9 mouse cellular contexts compared by ENCODE assay signal in the genomic region with DNA sequence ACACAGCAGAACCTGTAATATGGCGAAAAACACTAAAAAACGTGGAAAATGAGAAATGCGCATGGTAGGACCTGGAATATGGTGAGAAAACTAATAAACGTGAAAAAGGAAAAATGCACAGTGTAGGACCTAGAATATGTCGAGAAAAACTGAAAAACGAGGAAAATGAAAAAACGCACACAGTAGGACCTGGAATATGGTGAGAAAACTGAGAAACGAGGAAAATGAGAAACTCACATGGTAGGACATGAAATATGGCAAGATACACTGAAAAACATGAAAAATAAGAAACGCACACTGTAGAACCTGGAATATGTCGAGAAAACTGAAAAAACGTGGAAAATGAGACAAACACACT.
DNase-seq lines count a peak whose midpoint lies in the region; ATAC-seq lines count a peak whose summit lies in the region.
"Had no signal": no experiment of that assay in that cellular context is flagged by ENCODE, and none has a peak within 500 bp of the region (broad histone marks: within the 10 kb centered on the region; RNA-seq: fewer than 3 reads in every experiment).

No protein-coding gene starts in this region.

- no peaks in the 10 kb centered on the region for H3K27me3 ChIP-seq in liver, embryonic 11.5 days (replicated peaks; ENCODE audit: control insufficient read depth, insufficient read depth, low read length)
- no peaks in the 10 kb centered on the region for H3K27me3 ChIP-seq in liver, embryonic 12.5 days (replicated peaks)
- H3K27me3 ChIP-seq in hindbrain, embryonic 14.5 days (ENCODE audit: control insufficient read depth, insufficient read depth, low read length): no peaks in the 10 kb centered on the region

- 78% methylated on average over 11 of the region's 11 CpGs for WGBS in liver, embryonic 11.5 days
- 58% methylated on average over 11 of the region's 11 CpGs for WGBS in liver, embryonic 12.5 days (ENCODE audit: insufficient replicate concordance)
- 86% methylated on average over 11 of the region's 11 CpGs for WGBS in hindbrain, embryonic 14.5 days

- no peaks in the 10 kb centered on the region for H3K36me3 ChIP-seq in liver, embryonic 11.5 days (ENCODE audit: control insufficient read depth, insufficient read depth, low read length)
- H3K36me3 ChIP-seq in liver, embryonic 12.5 days: no peaks in the 10 kb centered on the region
- no peaks in the 10 kb centered on the region for H3K36me3 ChIP-seq in hindbrain, embryonic 14.5 days (replicated peaks; ENCODE audit: control insufficient read depth, insufficient read depth)

- no peak overlapping the region for H3K4me3 ChIP-seq in liver, embryonic 11.5 days (ENCODE audit: low read depth, low read length)
- H3K4me3 ChIP-seq in liver, embryonic 12.5 days: no peak overlapping the region
- H3K4me3 ChIP-seq in hindbrain, embryonic 14.5 days (replicated peaks; ENCODE audit: low read length): no peak overlapping the region

- ATAC-seq in cerebellum, adult (ENCODE audit: insufficient number of reproducible peaks, low FRiP score, low TSS enrichment): peak; percentile 45; the same call in 1 of the 2 replicates
- ATAC-seq in liver, embryonic 11.5 days (replicated peaks; ENCODE audit: low FRiP score): peak; percentile 56; the same call in 1 of the 2 replicates
- ATAC-seq in liver, embryonic 12.5 days: no peak
- ATAC-seq in hindbrain, embryonic 14.5 days (ENCODE audit: low FRiP score): peak; percentile 31
- peak; percentile 20; the same call in 1 of the 2 replicates for ATAC-seq in neutrophil, adult 5-6 weeks (ENCODE audit: extremely low read depth, insufficient number of reproducible peaks, low FRiP score, poor library complexity, severe bottlenecking)

- no peaks in the 10 kb centered on the region for H3K4me1 ChIP-seq in liver, embryonic 11.5 days (replicated peaks; ENCODE audit: control insufficient read depth, insufficient read depth, low read length)
- no peaks in the 10 kb centered on the region for H3K4me1 ChIP-seq in liver, embryonic 12.5 days
- no peaks in the 10 kb centered on the region for H3K4me1 ChIP-seq in hindbrain, embryonic 14.5 days (replicated peaks; ENCODE audit: control insufficient read depth, insufficient read depth, low read length)

- no peak overlapping the region for H3K9ac ChIP-seq in liver, embryonic 11.5 days (ENCODE audit: low read depth, low read length)
- H3K9ac ChIP-seq in liver, embryonic 12.5 days: no peak overlapping the region
- H3K9ac ChIP-seq in hindbrain, embryonic 14.5 days: no peak overlapping the region
- H3K9ac ChIP-seq: liver, embryonic 14.5 days had no signal

- peaks cover 17% of the 10 kb centered on the region for H3K9me3 ChIP-seq in liver, embryonic 11.5 days (ENCODE audit: control insufficient read depth, low read length)
- H3K9me3 ChIP-seq in liver, embryonic 12.5 days (replicated peaks): peaks cover 36% of the 10 kb centered on the region
- H3K9me3 ChIP-seq in hindbrain, embryonic 14.5 days (ENCODE audit: control insufficient read depth, low read length): peaks cover 44% of the 10 kb centered on the region

- intact Hi-C loops in left cerebral cortex, postnatal 4 days (cut with DNase I): no loop called here

- H3K4me2 ChIP-seq in liver, embryonic 11.5 days: no peak overlapping the region
- no peak overlapping the region for H3K4me2 ChIP-seq in liver, embryonic 12.5 days
- no peak overlapping the region for H3K4me2 ChIP-seq in hindbrain, embryonic 14.5 days (replicated peaks)

- DNase-seq in cerebellum, postnatal 14 days: no peak
- no peak for DNase-seq in liver, embryonic 11.5 days (ENCODE audit: low spot score)
- no peak for DNase-seq in hindbrain, embryonic 14.5 days (ENCODE audit: low spot score)
- no peak for DNase-seq in left cerebral cortex, postnatal 4 days
- no peak for DNase-seq in layer of hippocampus, postnatal 25 days (ENCODE audit: extremely low spot score in 1 of 2, low spot score in 1 of 2)

- H3K27ac ChIP-seq in liver, embryonic 11.5 days (ENCODE audit: low read depth, low read length): no peak overlapping the region
- no peak overlapping the region for H3K27ac ChIP-seq in liver, embryonic 12.5 days
- H3K27ac ChIP-seq in hindbrain, embryonic 14.5 days: no peak overlapping the region
- H3K27ac ChIP-seq: liver, embryonic 14.5 days had no signal
